Mouse (Mus musculus) E14TG2a.4 (cell line): ENCODE measurements around the gene Zfp106.

ENCODE experiments used
- CTCF ChIP-seq: conservative IDR thresholded peaks from 2 replicates; pipeline ENCODE4 v1.5.1; 2014; ENCODE audit warnings: low read length
- NANOG ChIP-seq: IDR thresholded peaks from 2 replicates; pipeline ENCODE4 v1.6.1; 2014; ENCODE audit warnings: borderline replicate concordance, low read length, mixed read lengths
- POU5F1 ChIP-seq: IDR thresholded peaks from 2 replicates; pipeline ENCODE4 v1.6.1; 2014; ENCODE audit warnings: low read length, borderline replicate concordance

DNA sequence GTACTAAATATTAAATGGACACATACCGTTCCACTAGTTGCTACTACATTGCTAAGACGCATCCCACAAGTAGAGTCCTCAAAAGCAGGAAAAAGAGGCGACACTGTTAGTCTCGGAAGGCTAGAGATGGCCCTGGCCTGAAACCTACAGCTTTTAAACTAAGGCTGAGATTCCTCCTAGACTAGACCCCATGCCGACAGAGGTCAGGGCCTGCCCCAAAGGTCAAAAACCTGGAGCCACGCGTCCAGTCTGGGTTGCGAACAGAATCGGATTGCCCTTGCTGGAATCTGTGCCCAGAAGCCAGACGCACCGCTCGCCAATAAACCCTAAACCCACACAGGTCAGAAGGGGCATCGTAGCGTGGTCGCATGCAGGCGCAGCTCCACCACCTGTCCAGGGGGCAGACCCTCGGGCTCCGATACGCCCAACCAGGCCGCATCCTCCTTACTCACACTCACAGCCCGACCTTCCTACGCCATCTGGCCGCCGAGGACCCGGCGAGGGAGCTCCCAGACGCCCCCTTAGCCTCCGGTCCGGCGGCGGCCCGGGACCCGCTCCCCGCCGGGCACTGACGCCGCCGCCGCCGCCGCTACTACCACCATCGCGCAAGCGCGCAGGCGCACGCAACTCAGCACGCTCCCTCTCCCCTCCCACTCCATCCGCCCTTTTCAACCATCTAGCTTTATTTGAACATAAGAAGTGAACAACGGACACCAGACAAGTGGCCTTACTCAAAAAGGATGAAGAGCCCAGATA, at the start of gene Zfp106:
- TF ChIP-seq CTCF (no peak), POU5F1 (no peak), NANOG (no peak; the same call in 1 of the 2 replicates)
